Mouse (Mus musculus) forebrain, embryonic 13.5 days (tissue): ENCODE data around the gene Snai1. TPM values are rescaled to one million over a fixed set of nuclear protein-coding genes. Genes with fewer than 3 reads are reported as not detected.

ENCODE experiments used
- ATAC-seq: fragments of 200-750 bp; cut with Nextera tagmentation; 2 replicates; pipeline ENCODE4 v1.8.0; 2017
- H3K27ac ChIP-seq: fragments of 300-500 bp; sonication (generic); 2 replicates; pipeline ENCODE4 v1.5.1; 2015; ENCODE audit warnings: inconsistent platforms, mild to moderate bottlenecking, moderate library complexity
- H3K27me3 ChIP-seq: fragments of 300-500 bp; sonication (generic); 2 replicates; pipeline ENCODE4 v1.6.1; 2015; ENCODE audit warnings: mild to moderate bottlenecking, inconsistent platforms
- H3K36me3 ChIP-seq: fragments of 300-500 bp; sonication (generic); 2 replicates; pipeline ENCODE4 v1.6.1; 2015; ENCODE audit warnings: mild to moderate bottlenecking, inconsistent platforms; ENCODE audit not compliant: poor library complexity, severe bottlenecking
- H3K4me1 ChIP-seq: fragments of 300-500 bp; sonication (generic); 2 replicates; pipeline ENCODE4 v1.6.1; 2015; ENCODE audit warnings: inconsistent platforms
- H3K4me2 ChIP-seq: fragments of 300-500 bp; sonication (generic); 2 replicates; pipeline ENCODE4 v1.6.1; 2015; ENCODE audit warnings: inconsistent platforms, mild to moderate bottlenecking, moderate library complexity
- H3K4me3 ChIP-seq: fragments of 300-500 bp; sonication (generic); 2 replicates; pipeline ENCODE4 v1.5.1; 2015; ENCODE audit warnings: mild to moderate bottlenecking, inconsistent platforms
- H3K9ac ChIP-seq: fragments of 300-500 bp; sonication (generic); 2 replicates; pipeline ENCODE4 v1.6.1; 2015; ENCODE audit warnings: mild to moderate bottlenecking, inconsistent platforms
- H3K9me3 ChIP-seq: fragments of 300-500 bp; sonication (generic); replicated peaks from 2 replicates; pipeline ENCODE4 v1.6.1; 2016; ENCODE audit warnings: inconsistent platforms
- WGBS: fragments of 180-500 bp; shearing (Covaris S2); methylation state at CpG from one replicate; pipeline ENCODE4 v1.1.7; 2015; 5-methylcytosine and 5-hydroxymethylcytosine counted together
- polyA plus RNA-seq: library from polyadenylated mRNA; unstranded; fragments of >200 nt; fragmentation: Nextera tagmentation; extraction: Ambion mirVana; gene quantifications from 2 replicates; pipeline ENCODE4 v1.2.1, GENCODE M21; 2015

Gene Snai1
- polyA plus RNA-seq, 1 experiment from 2014 or later, result 1.9 TPM

GRCm38 (mm10) chr2:167563035-167563434 is 25.0 kb downstream of the Snai1 start:
- peaks cover 11% of the 10 kb centered on the region; the same call in 1 of the 2 replicates for H3K27me3 ChIP-seq
- no peak overlapping the region for H3K4me2 ChIP-seq
- no peaks in the 10 kb centered on the region for H3K9me3 ChIP-seq
- no peak overlapping the region for H3K27ac ChIP-seq
- no peaks in the 10 kb centered on the region for H3K36me3 ChIP-seq
- H3K9ac ChIP-seq, result no peak overlapping the region
- H3K4me1 ChIP-seq, result peaks cover 33% of the 10 kb centered on the region
- 89% methylated on average over 5 of the region's 5 CpGs for WGBS
- H3K4me3 ChIP-seq, result no peak overlapping the region
- ATAC-seq, result no peak

- H3K27me3 ChIP-seq, result peaks cover 11% of the 10 kb centered on the region; the same call in 1 of the 2 replicates
- H3K9me3 ChIP-seq, result no peaks in the 10 kb centered on the region
- no peak overlapping the region for H3K9ac ChIP-seq
- WGBS, result 57% methylated on average over 12 of the region's 12 CpGs
- ATAC-seq, result peak; percentile 51; the same call in 1 of the 2 replicates
- no peaks in the 10 kb centered on the region for H3K36me3 ChIP-seq
- no peak overlapping the region for H3K4me2 ChIP-seq
- H3K4me3 ChIP-seq, result no peak overlapping the region
- H3K4me1 ChIP-seq, result peaks cover 33% of the 10 kb centered on the region
- H3K27ac ChIP-seq, result no peak overlapping the region
These were observed 25.7 kb downstream of the Snai1 start for GRCm38 (mm10) chr2:167563703-167564102.

GRCm38 (mm10) chr2:167564551-167565311 is 26.7 kb downstream of the Snai1 start:
- 86% methylated on average over 13 of the region's 13 CpGs for WGBS
- H3K4me3 ChIP-seq, result no peak overlapping the region
- no peaks in the 10 kb centered on the region for H3K36me3 ChIP-seq
- H3K4me2 ChIP-seq, result no peak overlapping the region
- H3K27me3 ChIP-seq, result peaks cover 11% of the 10 kb centered on the region; the same call in 1 of the 2 replicates
- no peak for ATAC-seq
- H3K27ac ChIP-seq, result no peak overlapping the region
- peaks cover 27% of the 10 kb centered on the region for H3K4me1 ChIP-seq
- H3K9me3 ChIP-seq, result no peaks in the 10 kb centered on the region
- no peak overlapping the region for H3K9ac ChIP-seq

- WGBS, result 83% methylated on average over 3 of the region's 3 CpGs
- no peak overlapping the region for H3K9ac ChIP-seq
These were observed 27.3 kb downstream of the Snai1 start for GRCm38 (mm10) chr2:167565312-167565656.

GRCm38 (mm10) chr2:167565682-167566081 is 27.7 kb downstream of the Snai1 start:
- Histone ChIP-seq H3K4me2 (peak overlapping the region; percentile 8; the same call in 1 of the 2 replicates), H3K27ac (no peak overlapping the region)
- no peak for ATAC-seq

More at GRCm38 (mm10) chr2:167565312-167565656, 27.3 kb downstream of the Snai1 start:
- no peak overlapping the region for H3K4me2 ChIP-seq
- no peak for ATAC-seq
- H3K9me3 ChIP-seq, result no peaks in the 10 kb centered on the region
- H3K4me1 ChIP-seq, result peaks cover 23% of the 10 kb centered on the region
- peaks cover 5% of the 10 kb centered on the region; the same call in 1 of the 2 replicates for H3K27me3 ChIP-seq
- no peaks in the 10 kb centered on the region for H3K36me3 ChIP-seq
- no peak overlapping the region for H3K4me3 ChIP-seq
- H3K27ac ChIP-seq, result no peak overlapping the region

GRCm38 (mm10) chr2:167568112-167568511 is 30.1 kb downstream of the Snai1 start:
- Histone ChIP-seq H3K4me1 (peaks cover 13% of the 10 kb centered on the region), H3K9me3 (no peaks in the 10 kb centered on the region), H3K4me3 (no peak overlapping the region), H3K27me3 (no peaks in the 10 kb centered on the region), H3K4me2 (no peak overlapping the region), H3K36me3 (no peaks in the 10 kb centered on the region), H3K9ac (no peak overlapping the region), H3K27ac (no peak overlapping the region)
- 87% methylated on average over 9 of the region's 9 CpGs for WGBS
- no peak for ATAC-seq

More at GRCm38 (mm10) chr2:167565682-167566081, 27.7 kb downstream of the Snai1 start:
- Histone ChIP-seq H3K36me3 (no peaks in the 10 kb centered on the region), H3K9me3 (no peaks in the 10 kb centered on the region), H3K4me1 (peaks cover 23% of the 10 kb centered on the region), H3K4me3 (no peak overlapping the region), H3K9ac (peak overlapping the region; percentile 10; the same call in 1 of the 2 replicates), H3K27me3 (0 out of 2 replicates have a peak, but pooled peaks cover 1% of the 10 kb centered on the region)
- 21% methylated on average over 19 of the region's 19 CpGs for WGBS

- no peak overlapping the region for H3K27ac ChIP-seq
- H3K4me3 ChIP-seq, result no peak overlapping the region
- H3K27me3 ChIP-seq, result no peaks in the 10 kb centered on the region
- H3K4me1 ChIP-seq, result peaks cover 5% of the 10 kb centered on the region; the same call in 1 of the 2 replicates
- no peaks in the 10 kb centered on the region for H3K36me3 ChIP-seq
- 72% methylated on average over 13 of the region's 13 CpGs for WGBS
- no peaks in the 10 kb centered on the region for H3K9me3 ChIP-seq
- H3K9ac ChIP-seq, result no peak overlapping the region
- no peak for ATAC-seq
- H3K4me2 ChIP-seq, result no peak overlapping the region
These were observed 32.1 kb downstream of the Snai1 start for GRCm38 (mm10) chr2:167569934-167570651.

GRCm38 (mm10) chr2:167570815-167571214 is 32.8 kb downstream of the Snai1 start:
- no peak for ATAC-seq
- Histone ChIP-seq H3K9me3 (no peaks in the 10 kb centered on the region), H3K9ac (no peak overlapping the region), H3K27me3 (no peaks in the 10 kb centered on the region), H3K4me1 (0 out of 2 replicates have a peak, but pooled peaks cover under 1% of the 10 kb centered on the region), H3K4me2 (no peak overlapping the region), H3K36me3 (no peaks in the 10 kb centered on the region), H3K27ac (no peak overlapping the region), H3K4me3 (no peak overlapping the region)
- WGBS, result 94% methylated on average over 6 of the region's 6 CpGs

- no peaks in the 10 kb centered on the region for H3K36me3 ChIP-seq
- no peaks in the 10 kb centered on the region for H3K27me3 ChIP-seq
- H3K4me1 ChIP-seq, result no peaks in the 10 kb centered on the region
- H3K9me3 ChIP-seq, result no peaks in the 10 kb centered on the region
- no peak overlapping the region for H3K4me2 ChIP-seq
- WGBS, result 91% methylated on average over 18 of the region's 18 CpGs
- H3K27ac ChIP-seq, result no peak overlapping the region
- no peak for ATAC-seq
- no peak overlapping the region for H3K4me3 ChIP-seq
- H3K9ac ChIP-seq, result no peak overlapping the region
These were observed 33.6 kb downstream of the Snai1 start for GRCm38 (mm10) chr2:167571442-167572220.

- Histone ChIP-seq H3K4me3 (no peak overlapping the region), H3K27me3 (no peaks in the 10 kb centered on the region), H3K36me3 (no peaks in the 10 kb centered on the region), H3K9ac (no peak overlapping the region), H3K9me3 (no peaks in the 10 kb centered on the region), H3K27ac (no peak overlapping the region), H3K4me1 (no peaks in the 10 kb centered on the region; the same call in 1 of the 2 replicates), H3K4me2 (no peak overlapping the region)
- no peak for ATAC-seq
- WGBS, result 65% methylated on average over 9 of the region's 9 CpGs
These were observed 36.8 kb downstream of the Snai1 start for GRCm38 (mm10) chr2:167574814-167575213.

- no peaks in the 10 kb centered on the region for H3K27me3 ChIP-seq
- no peaks in the 10 kb centered on the region for H3K36me3 ChIP-seq
- H3K4me1 ChIP-seq, result no peaks in the 10 kb centered on the region; the same call in 1 of the 2 replicates
- WGBS, result 86% methylated on average over 7 of the region's 7 CpGs
- H3K4me2 ChIP-seq, result no peak overlapping the region
- no peak for ATAC-seq
- H3K27ac ChIP-seq, result no peak overlapping the region
- H3K9me3 ChIP-seq, result no peaks in the 10 kb centered on the region
- no peak overlapping the region for H3K9ac ChIP-seq
- H3K4me3 ChIP-seq, result no peak overlapping the region
These were observed 37.6 kb downstream of the Snai1 start for GRCm38 (mm10) chr2:167575581-167575980.
